ENCODE assay signal across 19 mouse cellular contexts in the genomic region with DNA sequence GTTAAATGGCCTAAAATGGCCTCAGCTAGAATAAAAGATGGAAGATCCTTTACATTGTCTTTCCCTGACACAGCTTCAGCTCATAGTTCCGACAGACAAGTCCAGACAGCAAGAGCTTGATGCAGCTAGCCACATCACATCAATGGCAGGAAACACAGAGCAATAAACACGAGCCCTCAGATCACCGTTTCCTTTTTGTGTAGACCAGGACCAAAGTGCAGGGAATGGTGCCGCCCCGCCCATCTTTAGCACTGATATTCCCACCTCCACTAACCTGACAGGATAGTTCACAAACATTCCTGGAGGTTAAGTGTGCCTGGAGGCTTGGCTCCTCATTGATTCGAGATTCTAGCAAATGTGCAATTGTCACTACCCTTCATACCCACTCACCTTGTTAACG.
DNase-seq lines count a peak whose midpoint lies in the region; ATAC-seq and TF ChIP-seq lines count a peak whose summit lies in the region.
"Had no signal": no experiment of that assay in that cellular context is flagged by ENCODE, and none has a peak within 500 bp of the region (broad histone marks: within the 10 kb centered on the region; RNA-seq: fewer than 3 reads in every experiment).

No protein-coding gene starts in this region.

- intact Hi-C loops in heart, postnatal 14 days (cut with DNase I), result no loop called here

- H3K9ac ChIP-seq in intestine, embryonic 16.5 days (ENCODE audit: low read depth, low read length), result no peak overlapping the region
- H3K9ac ChIP-seq: embryonic facial prominence, embryonic 15.5 days; forebrain, embryonic 15.5 days; heart, embryonic 12.5 days; hindbrain, embryonic 15.5 days had no signal

- 52% methylated on average over 7 of the region's 7 CpGs for WGBS in intestine, embryonic 16.5 days

- no peak overlapping the region for H3K4me2 ChIP-seq in intestine, embryonic 16.5 days (ENCODE audit: low read depth, low read length)
- H3K4me2 ChIP-seq: embryonic facial prominence, embryonic 15.5 days; forebrain, embryonic 15.5 days; heart, embryonic 12.5 days; hindbrain, embryonic 15.5 days had no signal

- H3K27ac ChIP-seq in bone marrow macrophage, adult 2 months (ENCODE audit: insufficient read depth, low read depth, low read length), result peak overlapping the region; percentile 33
- H3K27ac ChIP-seq in intestine, embryonic 16.5 days (ENCODE audit: low read length), result no peak overlapping the region
- H3K27ac ChIP-seq: embryonic facial prominence, embryonic 15.5 days; forebrain, embryonic 10.5 days; forebrain, embryonic 15.5 days; hindbrain, embryonic 15.5 days had no signal

- no peak overlapping the region for H3K4me3 ChIP-seq in bone marrow macrophage, adult 2 months (ENCODE audit: insufficient read depth, low read length)
- no peak overlapping the region for H3K4me3 ChIP-seq in intestine, embryonic 16.5 days (ENCODE audit: low read length)
- H3K4me3 ChIP-seq: embryonic facial prominence, embryonic 15.5 days; erythroblast, embryonic 14.5 days; forebrain, embryonic 10.5 days; forebrain, embryonic 15.5 days; heart, embryonic 12.5 days; hindbrain, embryonic 15.5 days had no signal

- H3K27me3 ChIP-seq in intestine, embryonic 16.5 days (replicated peaks; ENCODE audit: control insufficient read depth, insufficient read depth, low read length), result no peaks in the 10 kb centered on the region
- H3K27me3 ChIP-seq: embryonic facial prominence, embryonic 15.5 days; forebrain, embryonic 15.5 days; heart, embryonic 12.5 days; hindbrain, embryonic 15.5 days had no signal

- no peak for TF ChIP-seq POLR2A in bone marrow macrophage, adult 2 months (IDR thresholded peaks at IDR 0.05; ENCODE audit: borderline replicate concordance, low read depth, low read length)

- peaks cover 20% of the 10 kb centered on the region for H3K4me1 ChIP-seq in bone marrow macrophage, adult 2 months (ENCODE audit: control insufficient read depth, insufficient read depth, low read length)
- H3K4me1 ChIP-seq in intestine, embryonic 16.5 days (ENCODE audit: control insufficient read depth, insufficient read depth, low read length), result no peaks in the 10 kb centered on the region
- H3K4me1 ChIP-seq: embryonic facial prominence, embryonic 15.5 days; forebrain, embryonic 10.5 days; forebrain, embryonic 15.5 days; heart, embryonic 12.5 days; hindbrain, embryonic 15.5 days had no signal

- peak; percentile 62; the same call in 1 of the 2 replicates for ATAC-seq in intestine, embryonic 16.5 days
- ATAC-seq in megakaryocyte-erythroid progenitor cell, adult 5-6 weeks (replicated peaks; ENCODE audit: low FRiP score, low TSS enrichment, poor library complexity, severe bottlenecking), result 0 out of 2 replicates have a peak, but pooled peaks have one; percentile 23
- ATAC-seq in cerebellum, adult (ENCODE audit: insufficient number of reproducible peaks, low FRiP score, low TSS enrichment), result no peak
- ATAC-seq: forebrain, embryonic 15.5 days had no signal

- DNase-seq in heart, adult 11 months, result peak; percentile 7
- DNase-seq in heart, postnatal 14 days, result no peak
- DNase-seq in kidney, postnatal 10 days, result no peak
- DNase-seq: adrenal gland, postnatal 14 days; B cell, adult 2 months; cerebellum, adult 2 months; cerebellum, postnatal 10 days; embryo, embryonic 11 days; heart, postnatal 36 days had no signal

- no peaks in the 10 kb centered on the region for H3K36me3 ChIP-seq in intestine, embryonic 16.5 days (ENCODE audit: control insufficient read depth, insufficient read depth, low read length)
- H3K36me3 ChIP-seq: embryonic facial prominence, embryonic 15.5 days; forebrain, embryonic 10.5 days; forebrain, embryonic 15.5 days; heart, embryonic 12.5 days; hindbrain, embryonic 15.5 days had no signal

- no peaks in the 10 kb centered on the region for H3K9me3 ChIP-seq in intestine, embryonic 16.5 days (ENCODE audit: control insufficient read depth, low read length)
- H3K9me3 ChIP-seq: embryonic facial prominence, embryonic 15.5 days; forebrain, embryonic 10.5 days; forebrain, embryonic 15.5 days; heart, embryonic 12.5 days; hindbrain, embryonic 15.5 days had no signal

- TF ChIP-seq CTCF in bone marrow macrophage, adult 2 months (IDR thresholded peaks at IDR 0.05; ENCODE audit: low read depth, low read length), result no peak
